Mouse (Mus musculus): ENCODE measurements around the gene Rad51d.
A peak's percentile ranks its signal among the peaks of the same experiment; 100 is the strongest.
"Not testable (repeated sequence)": the region's sequence is repeated elsewhere in the genome, so short reads cannot be mapped to it uniquely, and the experiment has no call there.

Rad51d gene

DNA sequence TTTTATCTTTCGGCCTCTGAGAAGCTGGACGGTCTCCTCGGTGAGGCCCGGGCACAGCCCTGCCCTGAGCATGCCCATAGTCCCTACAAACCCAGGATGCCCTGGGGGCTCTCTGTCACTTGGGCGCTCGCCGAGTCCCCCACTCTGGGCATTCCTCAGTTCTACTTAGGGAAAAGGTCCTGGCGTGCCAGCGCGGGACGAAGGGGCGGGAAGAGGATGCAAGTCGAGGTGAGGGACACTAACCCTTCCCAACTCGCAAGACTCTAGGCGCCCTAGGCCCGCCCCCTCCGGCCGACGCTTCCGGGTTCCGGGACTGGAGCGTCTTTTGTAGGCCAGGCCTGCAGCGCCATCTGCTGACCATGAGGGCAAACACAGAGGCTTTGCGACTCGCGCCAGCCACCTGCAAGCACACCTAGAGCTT, at the start of gene Rad51d:
Rad51d (minus strand) TSS at position 273 of the 421 bp plus-strand sequence.
- peak; percentile 77 for DNase-seq (ENCODE audit: extremely low read depth, low read depth)

DNA sequence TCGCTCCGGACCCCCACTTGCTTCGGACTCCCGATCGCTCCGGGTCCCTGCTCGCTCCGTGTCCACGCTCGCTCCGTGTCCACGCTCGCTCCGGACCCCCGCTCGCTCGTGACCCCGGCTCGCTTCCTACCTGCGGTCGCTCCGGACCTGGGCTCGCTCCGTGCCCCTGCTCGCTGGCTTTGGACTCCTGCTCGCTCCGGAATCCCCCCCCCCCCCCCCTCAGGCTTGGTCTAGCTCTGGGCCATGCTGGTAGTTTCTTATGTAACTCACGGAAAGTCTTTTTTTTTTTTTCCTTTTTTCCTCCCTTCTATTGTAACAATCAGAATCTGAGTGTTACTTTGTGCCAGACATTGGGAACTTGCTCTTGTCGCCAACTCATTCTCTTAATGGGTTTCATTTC, 42.8 kb upstream of the Rad51d start:
- DNase-seq (ENCODE audit: extremely low read depth, low read depth): no peak

DNA sequence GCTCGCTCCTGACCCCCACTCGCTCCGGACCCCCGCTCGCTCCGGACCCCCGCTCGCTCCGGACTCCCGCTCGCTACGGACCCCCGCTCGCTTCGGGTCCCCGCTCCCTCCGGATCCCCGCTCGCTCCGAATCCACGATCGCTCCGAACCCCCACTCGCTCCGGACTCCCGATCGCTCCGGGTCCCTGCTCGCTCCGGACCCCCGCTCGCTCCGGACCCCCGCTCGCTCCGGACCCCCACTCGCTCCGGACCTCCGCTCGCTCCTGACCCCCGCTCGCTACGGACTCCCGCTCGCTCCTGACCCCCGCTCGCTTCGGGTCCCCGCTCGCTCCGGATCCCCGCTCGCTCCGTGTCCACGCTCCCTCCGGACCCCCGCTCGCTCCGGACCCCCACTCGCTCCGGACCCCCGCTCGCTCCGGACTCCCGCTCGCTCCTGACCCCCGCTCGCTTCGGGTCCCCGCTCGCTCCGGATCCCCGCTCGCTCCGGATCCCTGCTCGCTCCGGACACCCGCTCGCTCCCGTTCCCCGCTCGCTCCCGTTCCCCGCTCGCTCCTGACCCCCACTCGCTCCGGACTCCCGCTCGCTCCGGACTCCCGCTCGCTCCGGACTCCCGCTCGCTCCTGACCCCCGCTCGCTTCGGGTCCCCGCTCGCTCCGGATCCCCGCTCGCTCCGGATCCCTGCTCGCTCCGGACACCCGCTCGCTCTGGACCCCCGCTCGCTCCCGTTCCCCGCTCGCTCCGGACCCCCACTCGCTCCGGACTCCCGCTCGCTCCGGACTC, 41.4 kb upstream of the Rad51d start:
- DNase-seq (ENCODE audit: extremely low read depth, low read depth): not testable (repeated sequence)

DNA sequence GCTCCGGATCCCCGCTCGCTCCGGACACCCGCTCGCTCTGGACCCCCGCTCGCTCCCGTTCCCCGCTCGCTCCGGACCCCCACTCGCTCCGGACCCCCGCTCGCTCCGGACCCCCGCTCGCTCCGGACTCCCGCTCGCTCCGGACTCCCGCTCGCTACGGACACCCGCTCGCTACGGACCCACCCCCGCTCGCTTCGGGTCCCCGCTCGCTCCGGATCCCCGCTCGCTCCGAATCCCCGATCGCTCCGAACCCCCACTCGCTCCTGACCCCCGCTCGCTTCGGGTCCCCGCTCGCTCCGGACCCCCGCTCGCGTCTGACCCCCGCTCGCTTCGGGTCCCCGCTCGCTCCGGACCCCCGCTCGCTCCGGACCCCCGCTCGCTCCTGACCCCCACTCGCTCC, 40.7 kb upstream of the Rad51d start:
- DNase-seq (ENCODE audit: extremely low read depth, low read depth): not testable (repeated sequence)

DNA sequence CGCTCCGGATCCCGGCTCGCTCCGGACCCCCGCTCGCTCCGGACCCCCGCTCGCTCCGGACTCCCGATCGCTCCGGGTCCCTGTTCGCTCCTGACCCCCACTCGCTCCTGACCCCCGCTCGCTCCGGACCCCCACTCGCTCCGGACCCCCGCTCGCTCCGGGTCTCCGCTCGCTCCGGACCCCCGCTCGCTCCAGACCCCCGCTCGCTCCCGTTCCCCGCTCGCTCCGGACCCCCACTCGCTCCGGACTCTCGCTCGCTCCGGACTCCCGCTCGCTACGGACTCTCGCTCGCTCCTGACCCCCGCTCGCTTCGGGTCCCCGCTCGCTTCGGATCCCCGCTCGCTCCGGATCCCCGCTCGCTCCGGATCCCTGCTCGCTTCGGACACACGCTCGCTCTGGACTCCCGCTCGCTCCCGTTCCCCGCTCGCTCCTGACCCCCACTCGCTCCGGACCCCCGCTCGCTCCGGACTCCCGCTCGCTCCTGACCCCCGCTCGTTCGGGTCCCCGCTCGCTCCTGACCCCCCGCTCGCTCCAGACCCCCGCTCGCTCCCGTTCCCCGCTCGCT, 40.1 kb upstream of the Rad51d start:
- DNase-seq (ENCODE audit: extremely low read depth, low read depth): not testable (repeated sequence)

DNA sequence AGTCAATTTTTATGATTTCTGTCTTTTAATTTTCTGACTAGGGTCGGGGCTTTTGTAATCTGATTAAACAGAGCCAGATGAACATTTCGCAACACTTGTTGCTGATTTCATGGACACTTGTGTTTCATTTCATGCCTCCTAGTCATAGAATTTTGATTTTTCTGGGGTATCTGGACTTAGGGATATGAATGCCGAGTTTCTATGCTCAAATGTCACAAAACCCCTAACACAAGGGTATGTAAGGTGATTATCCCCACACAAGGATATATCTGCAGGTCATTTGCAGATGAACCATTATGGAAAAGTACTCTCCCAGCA, 39.2 kb upstream of the Rad51d start:
- DNase-seq (ENCODE audit: extremely low read depth, low read depth): no peak

DNA sequence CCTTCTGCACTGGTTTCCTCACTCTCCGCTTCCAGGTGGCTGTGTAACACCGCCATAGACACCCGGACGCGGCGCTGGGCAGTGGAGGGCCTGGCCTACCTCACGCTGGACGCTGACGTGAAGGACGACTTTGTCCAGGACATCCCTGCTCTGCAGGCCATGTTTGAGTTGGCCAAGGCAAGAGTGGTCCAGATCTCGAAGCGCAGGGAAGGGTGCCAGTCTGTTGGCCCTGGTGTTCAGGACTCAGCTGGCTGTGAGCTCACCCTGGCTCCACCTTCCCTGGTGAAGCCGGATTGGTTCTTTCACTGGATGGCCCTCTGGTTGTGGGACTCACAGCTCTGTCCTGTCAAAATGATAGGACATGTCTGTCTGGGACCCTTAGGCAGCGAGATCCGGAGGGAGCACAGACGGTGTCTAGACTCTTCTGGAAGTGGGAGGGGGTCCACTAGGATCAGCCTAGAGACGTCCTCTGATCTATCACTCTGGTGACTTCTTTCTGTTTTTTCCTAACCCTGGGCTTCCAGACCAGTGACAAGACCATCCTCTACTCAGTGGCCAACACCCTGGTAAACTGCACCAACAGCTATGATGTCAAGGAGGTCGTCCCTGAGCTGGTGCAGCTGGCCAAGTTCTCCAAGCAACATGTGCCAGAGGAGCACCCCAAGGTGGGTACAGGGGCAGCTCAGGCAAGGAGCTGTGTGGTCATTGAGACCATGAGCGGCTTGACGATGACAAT, 38.7 kb upstream of the Rad51d start:
- DNase-seq (ENCODE audit: extremely low read depth, low read depth): no peak

DNA sequence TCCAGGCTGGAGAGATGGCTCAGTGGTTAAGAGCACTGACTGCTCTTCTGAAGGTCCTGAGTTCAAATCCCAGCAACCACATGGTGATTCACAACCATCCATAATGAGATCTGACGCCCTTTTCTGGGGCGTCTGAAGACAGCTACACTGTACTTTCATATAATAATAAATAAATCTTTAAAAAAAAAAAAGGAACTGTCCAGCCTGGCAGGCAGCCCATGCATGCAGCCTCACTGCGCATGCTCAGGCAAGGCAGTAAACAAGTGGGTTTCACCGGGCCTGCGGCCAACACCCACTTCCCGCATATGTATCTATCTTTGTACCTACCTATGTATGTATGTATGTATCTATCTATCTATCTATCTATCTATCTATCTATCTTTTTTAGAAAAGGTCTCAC, 33.5 kb upstream of the Rad51d start:
- DNase-seq (ENCODE audit: extremely low read depth, low read depth): not testable (repeated sequence)

DNA sequence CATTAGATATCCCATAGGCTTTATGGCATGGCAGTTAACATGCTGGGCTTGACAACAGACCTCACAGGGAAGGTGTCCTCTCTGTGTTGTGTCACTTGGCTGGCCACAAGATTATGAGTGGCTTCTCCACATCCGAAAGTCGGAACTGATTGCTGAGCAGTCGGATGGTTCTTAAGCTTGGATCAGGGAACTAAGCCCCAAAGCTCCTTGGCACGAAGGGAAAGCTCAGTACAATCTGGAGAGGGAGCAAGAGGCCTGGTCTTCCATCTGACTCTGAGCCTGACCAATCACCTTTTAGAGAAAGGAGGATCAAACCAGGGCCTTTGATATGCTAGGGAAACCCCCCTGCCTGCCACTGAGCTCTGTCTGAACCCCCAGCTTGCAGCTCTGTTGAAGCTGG, 31.3 kb upstream of the Rad51d start:
- no peak for DNase-seq (ENCODE audit: extremely low read depth, low read depth)

DNA sequence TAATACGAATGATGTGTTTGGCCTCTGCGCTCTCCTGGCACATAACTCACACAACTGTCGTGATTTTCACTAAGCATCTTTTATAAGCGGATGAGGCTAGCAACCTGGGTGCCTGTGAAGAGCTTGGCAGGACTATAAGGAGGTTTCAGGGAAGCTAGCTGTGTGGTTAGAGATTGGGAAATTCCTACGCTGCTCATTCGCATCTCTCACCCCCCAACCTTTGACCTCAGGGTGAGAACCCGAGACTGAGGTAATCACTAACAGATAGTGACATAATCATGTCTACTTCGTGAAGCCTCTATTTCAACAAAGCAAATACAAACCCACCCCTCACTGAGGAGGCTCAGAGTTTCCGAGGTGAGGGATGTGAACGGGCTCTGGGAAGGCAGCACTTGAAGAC, 30.4 kb upstream of the Rad51d start:
- no peak for DNase-seq (ENCODE audit: extremely low read depth, low read depth)

DNA sequence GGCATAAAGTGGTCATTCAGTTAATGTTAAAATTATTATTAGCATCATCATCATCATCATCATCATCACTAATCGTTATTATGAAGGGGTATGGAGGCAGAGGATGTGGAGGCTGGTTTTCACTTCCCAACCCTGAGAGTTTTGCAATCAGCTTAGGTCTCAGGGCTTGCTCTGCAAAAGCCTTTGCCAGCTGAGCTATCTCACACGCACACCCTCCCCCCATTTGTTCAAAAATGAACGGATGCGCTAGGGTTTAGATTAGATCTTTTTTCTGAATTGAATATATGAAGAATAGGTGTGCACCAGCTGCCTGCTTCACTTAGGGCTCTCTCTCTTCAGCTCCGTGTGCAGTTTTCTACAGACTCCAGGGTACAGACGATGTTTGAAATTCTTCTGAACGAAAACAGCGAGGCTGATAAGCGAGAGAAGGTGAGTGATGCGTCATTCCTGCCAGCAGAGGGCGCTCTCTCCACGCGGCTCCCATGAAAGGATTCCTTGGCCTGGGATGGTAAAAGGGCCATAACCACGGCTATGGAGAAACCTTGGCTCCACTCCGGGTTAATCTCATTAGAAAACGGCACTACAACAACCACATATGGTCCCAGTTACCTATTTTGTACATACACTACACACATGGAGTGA, 24.4 kb upstream of the Rad51d start:
- no peak for DNase-seq (ENCODE audit: extremely low read depth, low read depth)

DNA sequence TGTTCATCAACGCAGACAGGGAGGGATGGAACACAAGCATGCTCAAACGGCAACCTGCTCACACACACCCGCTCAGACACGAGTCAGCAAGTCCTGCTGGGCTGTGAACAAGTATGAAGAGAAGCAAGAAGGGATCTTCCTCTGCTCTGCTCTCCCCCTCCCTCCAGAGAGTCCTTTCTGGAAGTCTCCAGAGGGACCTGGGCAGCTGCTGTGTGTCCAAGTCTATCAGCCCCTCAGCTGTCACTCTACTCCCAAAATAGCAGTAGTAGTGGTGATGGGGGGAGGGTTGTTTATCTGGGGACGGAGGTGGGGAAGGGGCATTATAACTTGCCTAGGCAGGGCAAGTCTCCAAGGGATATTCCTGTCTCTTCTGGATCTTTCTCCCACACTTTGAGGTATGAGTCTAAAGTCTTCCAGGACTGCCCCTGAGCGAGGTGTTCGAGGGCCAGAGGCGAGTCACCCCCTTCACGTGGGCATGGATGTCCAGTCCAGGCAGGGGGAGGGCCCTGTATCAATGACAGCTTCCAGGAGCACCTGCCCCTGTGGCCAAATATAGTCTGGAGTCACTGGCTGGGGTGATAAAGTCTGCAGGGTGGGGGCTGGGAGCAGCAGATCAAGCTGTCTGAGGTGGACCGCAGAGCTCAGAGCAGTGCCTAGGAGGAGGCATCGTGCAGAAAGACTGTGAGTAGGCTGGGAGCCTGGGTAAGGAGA, 20.4 kb upstream of the Rad51d start:
- DNase-seq (ENCODE audit: extremely low read depth, low read depth): no peak

DNA sequence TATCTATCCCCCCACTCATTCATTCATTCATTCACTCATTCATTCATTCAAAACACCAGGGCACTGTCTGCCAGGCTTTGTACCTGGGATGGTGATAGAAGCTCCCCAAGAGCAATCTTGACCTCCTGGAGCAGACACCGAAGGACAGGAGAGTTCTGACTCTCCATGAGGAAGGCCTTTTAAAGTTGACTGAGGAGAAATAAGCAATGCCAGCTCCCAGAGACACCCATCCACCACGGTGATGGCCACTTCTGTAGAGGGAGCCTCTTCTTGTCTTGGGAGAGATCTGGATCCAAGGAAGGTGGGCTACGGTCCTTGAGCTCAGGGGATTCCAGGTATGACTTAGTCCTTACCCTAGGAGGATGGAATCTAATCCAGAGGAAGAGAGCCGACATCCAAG, 19.8 kb upstream of the Rad51d start, which contains the start of gene Unc45b:
Unc45b (plus strand) TSS at position 301 of the 400 bp plus-strand sequence.
- DNase-seq (ENCODE audit: extremely low read depth, low read depth): no peak

DNA sequence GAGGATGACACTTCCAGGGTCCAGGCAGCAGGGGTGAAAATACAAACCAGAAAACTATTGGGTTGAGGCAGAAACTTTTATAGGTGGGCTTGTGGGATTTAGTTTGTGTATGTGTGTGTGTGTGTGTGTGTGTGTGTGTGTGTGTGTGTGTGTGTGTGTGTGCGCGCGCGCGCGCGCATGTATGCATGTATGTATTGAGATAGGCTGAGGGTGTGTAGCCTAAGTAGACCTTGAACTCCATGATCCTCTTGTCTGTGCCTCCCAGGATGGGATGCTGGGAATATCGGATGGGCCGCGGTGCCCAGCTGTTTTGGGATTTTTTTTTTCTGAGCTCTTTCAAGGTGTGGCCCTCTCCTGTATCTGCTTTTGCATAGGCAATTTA, 18.2 kb upstream of the Rad51d start:
- no peak for DNase-seq (ENCODE audit: extremely low read depth, low read depth)

DNA sequence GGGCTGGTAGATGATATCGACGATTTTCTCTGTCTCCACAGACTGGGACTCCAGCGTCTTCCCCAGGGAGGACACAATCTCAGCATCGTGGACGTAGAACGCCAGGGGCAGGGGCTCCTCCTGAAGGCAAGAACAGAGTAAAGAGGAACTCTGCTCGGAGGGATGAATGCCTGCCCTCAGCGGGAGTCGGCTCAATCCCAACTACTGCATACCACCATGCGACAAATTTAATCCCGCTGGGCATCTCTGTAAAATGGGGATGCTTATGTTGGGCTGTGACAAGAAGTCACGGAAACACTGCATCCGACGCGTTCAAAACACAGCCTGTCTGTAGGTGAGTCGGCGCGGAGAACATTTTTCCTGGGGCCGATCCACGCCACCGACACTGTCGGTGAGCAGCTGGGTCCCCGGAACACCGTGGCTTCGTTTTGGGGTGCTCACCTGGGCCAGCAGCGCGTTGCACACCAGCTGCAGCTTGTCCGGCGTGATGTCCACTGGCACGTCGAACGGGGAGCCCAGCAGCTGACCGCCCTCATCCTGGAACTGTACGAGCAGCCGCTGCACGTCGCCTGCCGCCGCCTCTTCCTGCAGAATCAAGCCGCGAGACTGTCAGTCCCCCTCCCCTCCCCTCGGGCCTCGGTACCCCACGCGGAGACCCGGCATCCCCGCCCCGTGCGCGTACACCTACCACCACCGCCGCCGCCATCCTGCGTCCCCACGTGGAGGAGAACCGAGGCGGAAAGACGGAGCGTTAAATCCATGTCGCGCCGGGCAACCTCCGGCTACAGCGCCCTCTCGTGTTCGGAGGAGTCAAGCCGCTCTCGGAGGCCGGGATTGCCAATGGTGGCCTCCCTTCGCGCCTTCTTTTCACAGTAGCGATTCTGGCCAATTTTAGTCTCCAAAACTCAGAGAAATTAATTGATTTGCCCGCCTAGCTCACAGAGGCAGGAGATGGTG, 17.5 kb upstream of the Rad51d start, which contains the start of gene Nle1:
Nle1 (minus strand) TSS at position 761 of the 957 bp plus-strand sequence.
- peak; percentile 69 for DNase-seq (ENCODE audit: extremely low read depth, low read depth)

DNA sequence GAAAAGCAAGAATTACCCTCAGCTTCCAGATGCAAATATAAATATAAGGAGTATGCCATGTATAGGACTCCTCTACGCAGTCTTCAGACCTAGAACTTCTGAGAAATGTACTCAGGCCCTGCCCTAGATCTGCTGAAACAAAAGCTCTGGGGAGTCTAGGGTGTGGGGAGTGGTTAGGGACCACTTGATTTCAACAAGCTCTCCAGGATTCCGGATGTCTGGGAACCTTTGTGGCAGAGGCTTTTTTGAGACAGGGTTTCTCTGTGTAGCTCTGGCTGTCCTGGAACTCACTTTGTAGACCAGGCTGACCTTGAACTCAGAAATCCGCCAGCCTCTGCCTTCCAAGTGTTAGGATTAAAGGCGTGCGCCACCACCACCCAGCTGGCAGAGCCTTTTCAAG, 15.4 kb upstream of the Rad51d start:
- no peak for DNase-seq (ENCODE audit: extremely low read depth, low read depth)

DNA sequence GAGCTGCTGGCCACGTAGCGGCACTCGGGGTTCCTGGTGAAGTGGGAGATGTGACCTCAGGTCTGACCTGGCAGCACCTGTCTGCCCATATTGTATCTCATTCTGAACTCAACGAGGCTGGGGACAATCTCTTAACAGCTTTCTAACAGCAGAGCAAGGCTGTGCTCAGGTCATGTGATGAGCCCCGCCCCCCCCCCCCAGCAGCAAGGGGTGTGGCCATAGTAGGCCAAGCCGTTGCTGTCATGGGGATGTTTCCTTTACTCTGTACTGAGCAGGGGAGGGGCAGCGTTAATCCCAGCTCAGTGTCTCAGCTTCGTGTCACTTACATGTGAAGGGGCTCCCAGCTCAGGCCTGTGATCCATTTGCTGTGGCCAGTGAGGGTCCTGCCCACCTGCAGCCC, 14.5 kb upstream of the Rad51d start:
- no peak for DNase-seq (ENCODE audit: extremely low read depth, low read depth)

DNA sequence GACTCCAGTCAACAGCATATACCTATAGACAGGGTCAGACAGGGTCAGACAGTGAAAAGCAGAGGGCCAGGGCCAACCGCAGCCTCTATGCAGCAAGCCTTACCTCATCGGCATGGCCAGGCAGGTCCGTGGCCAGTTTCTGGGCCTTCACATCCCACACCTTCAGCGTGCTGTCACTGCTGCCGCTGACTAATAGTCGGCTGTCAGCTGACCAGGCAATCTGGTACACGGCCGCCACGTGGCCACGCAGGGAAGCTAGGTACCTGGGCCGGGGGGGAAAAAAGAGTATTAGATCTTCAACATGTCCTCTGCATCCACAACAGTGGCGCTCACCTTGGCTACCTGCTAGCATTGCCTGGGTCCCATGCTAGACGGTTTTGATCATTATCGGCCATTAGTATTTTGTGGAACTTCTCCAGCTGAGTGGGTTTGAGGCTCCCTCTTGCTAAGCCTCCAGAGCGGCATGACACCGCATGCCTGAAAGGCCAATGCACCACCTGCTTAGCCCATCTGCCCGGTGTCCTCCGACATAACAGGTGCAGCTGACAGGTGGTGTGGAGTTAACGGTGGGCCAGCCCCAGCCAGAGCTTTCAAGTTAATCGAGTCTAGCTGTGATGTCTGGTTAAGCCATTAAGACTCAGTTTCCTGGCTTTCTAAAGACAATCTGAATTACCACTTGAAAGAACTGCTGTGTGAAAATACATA, 11.3 kb upstream of the Rad51d start:
- DNase-seq (ENCODE audit: extremely low read depth, low read depth): no peak

DNA sequence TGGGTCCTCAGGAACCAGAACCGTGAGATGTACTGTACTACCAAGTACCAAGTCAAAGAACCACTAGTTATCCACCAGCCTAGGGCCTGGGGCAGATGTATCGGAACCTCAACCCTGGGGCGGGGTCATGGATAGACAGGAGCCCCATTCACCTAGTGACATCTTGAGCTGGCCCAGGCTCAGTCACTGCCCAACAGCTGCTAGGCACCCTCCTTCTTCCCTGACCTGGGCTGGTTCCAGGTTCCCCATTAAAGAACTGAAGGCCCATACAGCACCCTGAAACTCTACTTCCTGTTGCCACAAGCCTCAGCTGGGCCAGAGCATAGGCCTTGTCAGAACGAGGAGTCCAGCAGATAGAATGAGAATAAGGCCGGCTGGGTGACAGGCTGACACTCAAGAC, 9.3 kb upstream of the Rad51d start:
- DNase-seq (ENCODE audit: extremely low read depth, low read depth): no peak

DNA sequence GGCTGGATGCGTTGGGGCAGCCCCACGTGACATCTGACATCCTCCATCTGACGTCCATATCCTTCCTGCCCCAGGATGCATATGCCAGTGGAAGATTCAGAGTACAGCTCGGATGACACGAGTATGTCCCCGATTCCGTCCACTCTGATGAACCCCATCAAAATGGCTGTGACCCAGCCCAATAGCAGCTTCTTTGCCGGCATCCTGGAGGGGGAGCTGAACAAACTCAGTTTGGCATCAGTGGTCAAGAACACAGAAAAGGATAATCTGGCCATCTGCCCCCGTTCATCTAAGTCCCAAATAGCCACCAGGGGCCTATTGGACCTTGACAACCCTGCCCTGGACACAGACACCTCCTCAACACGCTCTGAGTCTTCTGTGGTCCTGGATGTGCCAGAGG, 7.1 kb upstream of the Rad51d start:
- DNase-seq (ENCODE audit: extremely low read depth, low read depth): no peak
